Comparison of ENCODE assay signal across 8 mouse cellular contexts in genomic region chr10:69924845-69925244, GRCm38 (mm10).
DNase-seq lines count a peak whose midpoint lies in the region; ATAC-seq and TF ChIP-seq lines count a peak whose summit lies in the region.

No protein-coding gene starts in this region.

- H3K4me1 ChIP-seq in hindbrain, embryonic 10.5 days (replicated peaks) = peaks cover 46% of the 10 kb centered on the region
- H3K4me1 ChIP-seq in liver, embryonic 11.5 days (replicated peaks; ENCODE audit: control insufficient read depth, insufficient read depth, low read length) = peaks cover 17% of the 10 kb centered on the region
- 0 out of 2 replicates have a peak, but pooled peaks cover 2% of the 10 kb centered on the region for H3K4me1 ChIP-seq in stomach, postnatal 0 days (replicated peaks; ENCODE audit: control insufficient read depth, insufficient read depth)

- DNase-seq in urinary bladder, adult 2 months (ENCODE audit: low spot score) = peak; percentile 36
- no peak for DNase-seq in urinary bladder, postnatal 36 days (ENCODE audit: low spot score in 2 of 2)
- peak; percentile 10 for DNase-seq in hindbrain, embryonic 10.5 days (ENCODE audit: low spot score)
- DNase-seq in liver, embryonic 11.5 days (ENCODE audit: low spot score) = no peak
- peak; percentile 42 for DNase-seq in stomach, postnatal 0 days (ENCODE audit: low spot score)
- DNase-seq in MN1 (ENCODE audit: low spot score) = no peak
- no peak for DNase-seq in right cerebral cortex, postnatal 14 days
- DNase-seq in gastrocnemius, postnatal 10 days = no peak

- under 1% methylated on average over 14 of the region's 14 CpGs for WGBS in hindbrain, embryonic 10.5 days
- under 1% methylated on average over 14 of the region's 14 CpGs for WGBS in liver, embryonic 11.5 days
- WGBS in stomach, postnatal 0 days = 10% methylated on average over 14 of the region's 14 CpGs

- peaks cover 10% of the 10 kb centered on the region for H3K36me3 ChIP-seq in hindbrain, embryonic 10.5 days
- H3K36me3 ChIP-seq in liver, embryonic 11.5 days (ENCODE audit: control insufficient read depth, insufficient read depth, low read length) = no peaks in the 10 kb centered on the region
- no peaks in the 10 kb centered on the region for H3K36me3 ChIP-seq in stomach, postnatal 0 days (ENCODE audit: control insufficient read depth, insufficient read depth, low read length)

- peak overlapping the region; percentile 82 for H3K27ac ChIP-seq in hindbrain, embryonic 10.5 days
- H3K27ac ChIP-seq in liver, embryonic 11.5 days (ENCODE audit: low read depth, low read length) = peak overlapping the region; percentile 77
- H3K27ac ChIP-seq in stomach, postnatal 0 days (replicated peaks) = peak overlapping the region; percentile 93

- H3K9me3 ChIP-seq in hindbrain, embryonic 10.5 days = no peaks in the 10 kb centered on the region
- no peaks in the 10 kb centered on the region for H3K9me3 ChIP-seq in liver, embryonic 11.5 days (ENCODE audit: control insufficient read depth, low read length)
- no peaks in the 10 kb centered on the region for H3K9me3 ChIP-seq in stomach, postnatal 0 days (ENCODE audit: control insufficient read depth, low read length)

- H3K4me2 ChIP-seq in liver, embryonic 11.5 days = peak overlapping the region; percentile 91
- peak overlapping the region; percentile 68 for H3K4me2 ChIP-seq in stomach, postnatal 0 days (replicated peaks; ENCODE audit: low read depth)

- TF ChIP-seq EP300 in stomach, postnatal 0 days (optimal IDR thresholded peaks at IDR 0.05) = no peak

- TF ChIP-seq CTCF in stomach, postnatal 0 days (IDR thresholded peaks at IDR 0.05; ENCODE audit: low read depth) = no peak

- H3K9ac ChIP-seq in liver, embryonic 11.5 days (ENCODE audit: low read depth, low read length) = peak overlapping the region; percentile 66
- peak overlapping the region; percentile 50 for H3K9ac ChIP-seq in stomach, postnatal 0 days (ENCODE audit: low read length)

- H3K27me3 ChIP-seq in hindbrain, embryonic 10.5 days (ENCODE audit: insufficient read depth, poor library complexity, severe bottlenecking) = no peaks in the 10 kb centered on the region
- H3K27me3 ChIP-seq in liver, embryonic 11.5 days (replicated peaks; ENCODE audit: control insufficient read depth, insufficient read depth, low read length) = peaks cover 5% of the 10 kb centered on the region
- H3K27me3 ChIP-seq in stomach, postnatal 0 days (ENCODE audit: control insufficient read depth, insufficient read depth, low read length) = no peaks in the 10 kb centered on the region

- peak; percentile 69 for ATAC-seq in liver, embryonic 11.5 days (replicated peaks; ENCODE audit: low FRiP score)
- ATAC-seq in stomach, postnatal 0 days (ENCODE audit: low FRiP score, low TSS enrichment) = peak; percentile 39; the same call in 1 of the 2 replicates

- H3K4me3 ChIP-seq in hindbrain, embryonic 10.5 days = peak overlapping the region; percentile 56
- peak overlapping the region; percentile 49 for H3K4me3 ChIP-seq in liver, embryonic 11.5 days (ENCODE audit: low read depth, low read length)
- peak overlapping the region; percentile 21; the same call in 1 of the 2 replicates for H3K4me3 ChIP-seq in stomach, postnatal 0 days (ENCODE audit: low read depth, low read length)

Comparison
In these comparisons a context has a peak if more than half of its experiments do, and no peak if none do; other contexts are left out.
1. DNase-seq: peak in urinary bladder, adult 2 months (single experiment), hindbrain, embryonic 10.5 days (single experiment) and stomach, postnatal 0 days (single experiment); none in urinary bladder, postnatal 36 days (0 of 2), liver, embryonic 11.5 days (single experiment), MN1 (single experiment), right cerebral cortex, postnatal 14 days (single experiment) and gastrocnemius, postnatal 10 days (single experiment).
2. Peak in every context shown above with its lines, with median percentiles within 50 percentile points of each other: H3K27ac ChIP-seq and H3K4me3 ChIP-seq.